Mouse (Mus musculus) neural tube, embryonic 15.5 days (tissue): ENCODE measurements around the gene Plxna1. TPM values are rescaled to one million over a fixed set of nuclear protein-coding genes. Genes with fewer than 3 reads are reported as not detected.
A peak's percentile ranks its signal among the peaks of the same experiment; 100 is the strongest.

Experiments used
- ATAC-seq: fragments of 200-750 bp; cut with Nextera tagmentation; 2 replicates; pipeline ENCODE4 v1.8.0; 2017; ENCODE audit warnings: mild to moderate bottlenecking, moderate TSS enrichment, moderate library complexity; ENCODE audit not compliant: low FRiP score
- H3K27ac ChIP-seq: fragments of 300-500 bp; sonication (generic); replicated peaks from 2 replicates; pipeline ENCODE4 v1.5.1; 2015; ENCODE audit warnings: mild to moderate bottlenecking, inconsistent platforms
- H3K27me3 ChIP-seq: fragments of 300-500 bp; sonication (generic); replicated peaks from 2 replicates; pipeline ENCODE4 v1.6.1; 2015; ENCODE audit warnings: inconsistent platforms
- H3K36me3 ChIP-seq: fragments of 300-500 bp; sonication (generic); 2 replicates; pipeline ENCODE4 v1.6.1; 2015; ENCODE audit warnings: inconsistent platforms
- H3K4me1 ChIP-seq: fragments of 300-500 bp; sonication (generic); 2 replicates; pipeline ENCODE4 v1.6.1; 2015; ENCODE audit warnings: inconsistent platforms
- H3K4me2 ChIP-seq: fragments of 300-500 bp; sonication (generic); 2 replicates; pipeline ENCODE4 v1.6.1; 2015; ENCODE audit warnings: inconsistent platforms, mild to moderate bottlenecking, moderate library complexity
- H3K4me3 ChIP-seq: fragments of 300-500 bp; sonication (generic); replicated peaks from 2 replicates; pipeline ENCODE4 v1.5.1; 2015; ENCODE audit warnings: mild to moderate bottlenecking, inconsistent platforms
- H3K9ac ChIP-seq: fragments of 300-500 bp; sonication (generic); replicated peaks from 2 replicates; pipeline ENCODE4 v1.6.1; 2015; ENCODE audit warnings: mild to moderate bottlenecking, inconsistent platforms
- H3K9me3 ChIP-seq: fragments of 300-500 bp; sonication (generic); replicated peaks from 2 replicates; pipeline ENCODE4 v1.6.1; 2016; ENCODE audit warnings: inconsistent platforms
- WGBS: fragments of 180-500 bp; shearing (Covaris S2); methylation state at CpG from one replicate; pipeline ENCODE4 v1.1.7; 2015; ENCODE audit warnings: mixed read lengths; 5-methylcytosine and 5-hydroxymethylcytosine counted together
- polyA plus RNA-seq: library from polyadenylated mRNA; unstranded; fragments of >200 nt; fragmentation: Nextera tagmentation; extraction: Ambion mirVana; gene quantifications from 2 replicates; pipeline ENCODE4 v1.2.1, GENCODE M21; 2015

The Plxna1 gene
- polyA plus RNA-seq, 1 experiment from 2014 or later: 36.4 TPM

DNA sequence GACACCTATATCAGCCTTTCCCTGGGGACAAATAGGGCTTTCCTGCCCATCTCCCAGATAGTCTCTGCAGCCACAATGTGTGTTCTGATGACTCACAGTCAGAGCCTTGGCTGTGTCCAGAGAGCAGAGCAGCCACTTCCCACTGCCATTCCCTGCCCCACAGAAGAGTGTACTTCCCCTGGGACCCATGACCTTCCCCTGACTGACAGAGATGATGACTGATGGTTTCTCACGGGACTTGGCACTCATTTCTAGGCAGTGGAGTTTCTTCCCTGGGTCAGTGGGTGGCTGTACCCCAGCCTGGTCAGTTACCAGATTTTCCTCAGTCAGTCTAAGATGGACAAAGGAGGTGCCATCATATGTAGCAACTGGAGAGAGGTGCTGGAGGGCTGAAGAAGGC is 67.8 kb downstream of the Plxna1 start:
- H3K27ac ChIP-seq: no peak overlapping the region
- ATAC-seq: no peak

DNA sequence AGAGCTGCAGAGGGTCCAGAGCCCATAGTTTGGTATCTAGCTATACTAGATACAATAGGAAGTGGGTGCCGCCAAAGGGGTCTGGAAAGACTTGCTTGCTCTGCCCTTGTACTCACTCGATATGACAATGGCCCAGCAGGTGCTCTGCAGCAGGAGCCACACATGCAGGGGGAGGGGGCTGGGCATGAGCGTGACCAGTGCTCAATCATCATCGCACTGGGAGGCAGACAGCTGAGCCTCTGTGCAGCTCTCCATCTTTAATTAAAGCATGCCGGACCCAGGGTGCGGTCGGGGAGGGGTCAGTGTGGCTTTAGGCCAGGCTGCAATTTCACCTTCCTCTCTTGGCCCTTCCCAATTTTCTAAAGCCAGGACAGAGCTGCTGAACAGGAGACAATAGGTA is 70.9 kb downstream of the Plxna1 start:
- ATAC-seq: no peak
- Histone ChIP-seq H3K27me3 (no peaks in the 10 kb centered on the region), H3K4me2 (no peak overlapping the region), H3K9me3 (no peaks in the 10 kb centered on the region), H3K4me1 (peaks cover 16% of the 10 kb centered on the region), H3K27ac (no peak overlapping the region), H3K4me3 (no peak overlapping the region), H3K36me3 (no peaks in the 10 kb centered on the region), H3K9ac (no peak overlapping the region)
- 16% methylated on average over 7 of the region's 7 CpGs for WGBS

More for the DNA sequence above, 67.8 kb downstream of the Plxna1 start:
- no peaks in the 10 kb centered on the region for H3K9me3 ChIP-seq
- no peaks in the 10 kb centered on the region for H3K36me3 ChIP-seq
- no peak overlapping the region for H3K4me2 ChIP-seq
- no peak overlapping the region for H3K9ac ChIP-seq
- no peaks in the 10 kb centered on the region for H3K27me3 ChIP-seq
- 59% methylated on average over 1 of the region's 1 CpGs for WGBS
- H3K4me3 ChIP-seq: no peak overlapping the region
- peaks cover 10% of the 10 kb centered on the region; the same call in 1 of the 2 replicates for H3K4me1 ChIP-seq

DNA sequence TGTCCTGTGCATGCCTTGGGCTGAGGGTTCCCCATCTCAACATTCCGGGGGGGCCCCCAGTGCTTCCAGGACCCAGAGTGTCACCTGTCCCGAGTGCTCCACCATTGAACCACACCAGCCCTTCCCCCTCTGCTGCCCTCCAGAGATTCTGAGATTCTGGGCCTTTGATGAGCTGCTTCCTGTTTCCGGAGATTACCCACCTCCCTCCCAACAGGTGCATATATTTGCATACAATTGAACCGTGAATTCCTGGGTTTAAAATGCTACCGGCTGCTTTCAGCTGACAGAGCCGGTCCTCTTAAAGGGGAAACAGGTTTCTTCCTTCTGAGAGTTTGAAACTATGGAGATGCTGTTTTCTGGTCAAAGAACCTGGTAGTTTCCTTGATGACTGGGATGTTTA is 74.3 kb downstream of the Plxna1 start:
- H3K27me3 ChIP-seq: no peaks in the 10 kb centered on the region
- no peak overlapping the region for H3K27ac ChIP-seq
- H3K4me2 ChIP-seq: no peak overlapping the region
- H3K36me3 ChIP-seq: no peaks in the 10 kb centered on the region
- H3K4me3 ChIP-seq: no peak overlapping the region
- H3K9ac ChIP-seq: no peak overlapping the region
- WGBS: 25% methylated on average over 6 of the region's 6 CpGs
- no peaks in the 10 kb centered on the region for H3K9me3 ChIP-seq
- no peak for ATAC-seq
- H3K4me1 ChIP-seq: peaks cover 18% of the 10 kb centered on the region

DNA sequence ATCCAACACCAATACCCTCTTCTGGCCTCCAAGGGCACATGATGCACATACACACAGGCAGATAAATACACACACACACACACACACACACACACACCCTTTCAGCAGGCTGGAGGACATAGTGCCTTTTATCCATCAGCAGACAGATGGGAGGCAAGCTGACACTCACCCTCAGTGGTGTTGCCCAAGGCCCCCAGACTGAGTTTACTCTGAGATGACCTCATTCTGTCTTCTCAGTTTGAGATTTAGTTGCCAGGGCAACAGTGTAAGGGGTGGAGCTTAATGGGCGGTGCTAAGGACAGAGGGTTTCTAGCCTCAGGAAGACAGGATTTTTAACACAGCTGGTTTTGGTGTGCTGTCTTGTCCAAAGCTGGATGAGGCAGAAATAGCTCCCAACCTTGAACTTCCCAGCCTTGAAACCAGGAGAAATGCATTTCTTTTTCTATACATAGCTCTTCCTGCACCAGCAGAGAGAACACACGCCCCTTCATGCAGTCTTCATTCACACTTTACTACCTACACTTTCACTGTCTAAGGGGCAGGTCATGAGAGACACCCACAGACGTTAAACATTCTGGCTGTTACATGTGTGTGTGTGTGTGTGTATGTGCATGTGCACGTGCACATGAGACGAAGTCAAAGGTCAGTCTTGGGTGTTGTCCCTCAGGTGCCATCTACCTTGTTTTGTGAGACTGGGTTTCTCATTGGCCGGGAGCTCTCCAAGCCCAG is 75.6 kb downstream of the Plxna1 start:
- Histone ChIP-seq H3K4me1 (peaks cover 21% of the 10 kb centered on the region), H3K27ac (no peak overlapping the region), H3K4me3 (no peak overlapping the region), H3K4me2 (no peak overlapping the region), H3K9me3 (no peaks in the 10 kb centered on the region), H3K9ac (no peak overlapping the region), H3K27me3 (no peaks in the 10 kb centered on the region), H3K36me3 (no peaks in the 10 kb centered on the region)
- 58% methylated on average over 6 of the region's 6 CpGs for WGBS
- ATAC-seq: peak; percentile 62; the same call in 1 of the 2 replicates

DNA sequence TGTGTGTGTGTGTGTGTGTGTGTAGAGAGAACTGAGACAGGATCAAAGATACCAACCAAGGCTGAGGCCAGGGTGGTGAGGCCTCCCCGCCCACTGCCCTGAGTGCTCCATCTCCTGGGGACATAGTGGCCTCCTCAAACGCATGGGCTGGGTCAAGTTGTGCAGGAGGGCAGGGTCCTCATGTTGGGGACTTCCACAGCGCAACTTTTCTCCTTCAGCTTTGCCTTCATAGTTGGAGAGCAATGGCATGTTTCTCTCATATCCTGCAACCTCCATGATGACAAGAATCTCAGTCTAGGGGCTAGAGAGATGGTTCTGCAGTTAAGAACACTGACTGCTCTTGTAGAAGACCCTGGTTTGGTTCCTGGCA is 76.1 kb downstream of the Plxna1 start:
- no peaks in the 10 kb centered on the region for H3K27me3 ChIP-seq
- WGBS: 71% methylated on average over 3 of the region's 3 CpGs
- H3K4me3 ChIP-seq: no peak overlapping the region
- no peaks in the 10 kb centered on the region for H3K36me3 ChIP-seq
- no peak overlapping the region for H3K27ac ChIP-seq
- H3K9ac ChIP-seq: no peak overlapping the region
- peaks cover 21% of the 10 kb centered on the region for H3K4me1 ChIP-seq
- no peaks in the 10 kb centered on the region for H3K9me3 ChIP-seq
- no peak overlapping the region for H3K4me2 ChIP-seq
- ATAC-seq: no peak

DNA sequence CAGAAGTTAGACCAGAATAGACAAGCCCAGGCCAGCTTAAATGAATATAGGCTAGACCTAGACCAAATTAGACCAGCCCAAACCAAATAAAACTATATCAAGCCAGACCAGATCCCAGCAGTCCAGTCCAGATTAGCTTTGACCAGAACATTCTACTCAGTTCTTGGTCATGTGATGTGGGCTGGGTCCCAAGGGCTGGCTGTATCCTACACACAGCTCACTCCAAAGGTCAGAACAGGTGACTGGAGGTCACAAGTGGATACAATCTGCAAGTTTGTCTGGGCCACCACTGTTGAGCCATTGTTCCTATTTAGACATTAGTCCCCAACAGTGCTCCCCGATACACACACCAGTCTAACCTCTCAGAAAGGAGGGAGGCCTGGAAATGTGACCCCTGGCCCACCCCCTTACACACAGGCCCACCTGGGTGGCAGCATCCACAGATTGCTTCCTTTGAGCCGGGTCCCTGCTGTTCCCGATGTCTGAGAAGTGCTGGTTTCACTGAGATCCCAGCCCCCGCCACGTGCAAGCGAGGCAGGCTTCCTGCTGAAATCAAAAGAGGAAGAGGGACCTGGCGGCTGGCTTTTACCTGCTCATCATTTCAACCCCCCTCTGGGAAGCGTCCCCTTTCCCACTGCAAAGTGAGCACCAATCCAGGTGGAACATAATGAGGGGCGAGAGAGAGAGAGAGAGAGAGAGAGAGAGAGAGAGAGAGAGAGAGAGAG is 76.7 kb downstream of the Plxna1 start:
- Histone ChIP-seq H3K27ac (no peak overlapping the region), H3K9me3 (no peaks in the 10 kb centered on the region), H3K4me2 (no peak overlapping the region), H3K27me3 (peaks cover 2% of the 10 kb centered on the region; the same call in 1 of the 2 replicates), H3K36me3 (no peaks in the 10 kb centered on the region), H3K9ac (no peak overlapping the region), H3K4me1 (peaks cover 19% of the 10 kb centered on the region), H3K4me3 (no peak overlapping the region)
- no peak for ATAC-seq
- 51% methylated on average over 9 of the region's 9 CpGs for WGBS

DNA sequence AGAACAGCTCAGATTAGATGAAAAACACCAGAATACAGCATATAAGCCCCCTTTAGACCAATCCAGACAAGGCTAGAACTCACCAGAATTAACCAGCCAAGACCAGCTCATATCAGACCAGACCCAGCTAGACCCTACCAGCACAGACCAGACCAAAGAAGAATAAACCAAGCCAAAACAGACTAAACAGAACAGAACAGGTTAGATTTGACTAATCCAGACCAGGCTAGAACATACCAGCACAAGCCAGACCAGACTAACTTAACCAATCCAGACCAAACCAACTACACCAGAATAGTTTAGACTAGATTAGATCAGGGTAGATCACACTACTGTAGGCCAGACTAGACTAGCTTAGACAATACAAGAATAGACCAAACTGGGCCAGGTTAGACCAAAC is 77.3 kb downstream of the Plxna1 start:
- Histone ChIP-seq H3K9ac (no peak overlapping the region), H3K36me3 (no peaks in the 10 kb centered on the region), H3K4me3 (no peak overlapping the region), H3K9me3 (no peaks in the 10 kb centered on the region), H3K27ac (no peak overlapping the region), H3K4me1 (peaks cover 19% of the 10 kb centered on the region), H3K27me3 (peaks cover 5% of the 10 kb centered on the region; the same call in 1 of the 2 replicates), H3K4me2 (no peak overlapping the region)
- ATAC-seq: no peak

DNA sequence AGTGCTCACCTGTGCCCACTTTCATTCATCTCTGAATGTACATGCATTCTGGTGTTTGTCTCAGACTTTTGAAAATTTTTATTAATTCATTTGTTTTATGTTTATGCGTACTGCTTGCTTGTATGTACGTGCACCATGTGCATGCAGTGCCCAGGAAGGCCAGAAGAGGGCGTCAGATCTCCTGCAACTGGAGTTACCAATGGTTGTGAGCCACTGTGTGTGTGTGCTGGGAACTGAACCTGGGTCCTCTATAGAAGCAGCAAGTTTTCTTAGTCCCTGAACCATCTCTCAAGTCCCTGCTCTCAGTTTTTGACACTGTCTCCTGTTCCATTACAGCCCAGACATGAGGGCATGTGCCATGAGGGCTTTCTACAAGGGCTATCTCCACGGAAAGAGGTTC is 79.3 kb downstream of the Plxna1 start:
- Histone ChIP-seq H3K27me3 (peaks cover 5% of the 10 kb centered on the region; the same call in 1 of the 2 replicates), H3K4me1 (peaks cover 19% of the 10 kb centered on the region), H3K9me3 (no peaks in the 10 kb centered on the region), H3K36me3 (no peaks in the 10 kb centered on the region), H3K4me2 (no peak overlapping the region), H3K4me3 (no peak overlapping the region), H3K9ac (no peak overlapping the region), H3K27ac (no peak overlapping the region)
- no peak for ATAC-seq
- 98% methylated on average over 4 of the region's 4 CpGs for WGBS

DNA sequence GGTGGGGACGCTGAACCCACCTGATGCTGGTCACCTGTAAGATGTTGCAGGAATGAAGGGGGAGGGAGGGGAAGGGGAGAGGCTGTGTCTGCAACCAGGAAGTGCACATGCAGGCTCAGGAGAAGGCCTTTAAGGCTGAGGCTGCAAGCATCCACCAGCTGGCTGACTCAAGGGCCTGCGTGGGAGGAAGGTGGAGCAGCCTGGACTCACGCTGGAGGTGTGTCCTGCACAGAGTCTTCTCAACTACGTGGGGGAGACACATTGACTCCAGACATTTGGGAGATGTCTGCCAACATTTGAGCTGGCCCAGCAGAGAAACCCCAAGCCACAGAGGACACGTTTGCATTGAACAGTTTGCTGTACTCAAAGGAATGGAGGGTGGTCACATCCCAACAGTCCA is 79.8 kb downstream of the Plxna1 start:
- no peak overlapping the region for H3K9ac ChIP-seq
- H3K36me3 ChIP-seq: no peaks in the 10 kb centered on the region
- WGBS: 59% methylated on average over 5 of the region's 5 CpGs
- no peak for ATAC-seq
- peaks cover 5% of the 10 kb centered on the region; the same call in 1 of the 2 replicates for H3K27me3 ChIP-seq
- no peaks in the 10 kb centered on the region for H3K9me3 ChIP-seq
- peaks cover 19% of the 10 kb centered on the region for H3K4me1 ChIP-seq
- no peak overlapping the region for H3K4me2 ChIP-seq
- H3K27ac ChIP-seq: no peak overlapping the region
- no peak overlapping the region for H3K4me3 ChIP-seq

DNA sequence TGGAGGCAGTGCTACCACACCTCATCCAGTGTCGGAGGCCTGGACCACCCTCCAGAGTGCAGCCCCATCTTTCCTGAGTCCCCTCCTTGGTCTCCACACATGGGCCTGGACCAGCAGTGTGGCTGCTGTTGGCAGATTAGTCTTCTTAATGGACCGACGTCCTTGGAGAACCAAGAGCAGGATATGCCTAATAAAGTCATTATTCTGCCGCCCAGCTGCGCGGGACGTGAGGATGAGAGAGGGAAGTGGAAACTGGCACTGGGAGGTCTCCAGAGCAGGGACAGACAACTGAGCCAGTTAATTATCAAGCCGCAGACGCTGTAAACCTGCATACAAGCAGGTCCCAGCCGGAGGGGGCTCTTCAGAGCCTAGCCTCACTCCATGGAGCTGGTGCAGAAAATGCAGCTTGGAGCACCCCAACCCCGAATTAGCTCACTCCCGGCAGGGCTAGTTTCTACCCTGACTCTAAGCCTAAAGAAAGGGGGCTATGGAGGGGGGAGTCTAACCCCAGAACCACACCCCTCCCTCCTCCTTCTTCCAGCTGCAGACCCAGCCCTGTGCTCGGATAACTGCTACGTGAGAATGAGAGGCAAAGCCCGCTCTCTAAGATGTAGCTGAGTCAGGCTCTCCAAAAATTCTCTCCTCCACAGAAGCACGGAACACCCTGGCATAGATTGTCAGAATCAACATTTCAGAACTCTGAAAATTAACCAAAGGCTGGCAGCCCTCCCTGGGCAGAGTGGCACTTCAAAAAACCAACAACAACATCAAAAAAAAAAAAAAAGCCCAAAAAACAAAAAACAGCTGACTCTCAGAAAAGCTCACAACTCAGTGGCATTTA is 80.7 kb downstream of the Plxna1 start:
- H3K4me3 ChIP-seq: no peak overlapping the region
- peak; percentile 55 for ATAC-seq
- peaks cover 5% of the 10 kb centered on the region; the same call in 1 of the 2 replicates for H3K27me3 ChIP-seq
- H3K9me3 ChIP-seq: no peaks in the 10 kb centered on the region
- no peaks in the 10 kb centered on the region for H3K36me3 ChIP-seq
- H3K4me2 ChIP-seq: peak overlapping the region; percentile 28
- no peak overlapping the region for H3K27ac ChIP-seq
- peaks cover 15% of the 10 kb centered on the region for H3K4me1 ChIP-seq
- WGBS: 7% methylated on average over 16 of the region's 16 CpGs
- peak overlapping the region; percentile 11; the same call in 1 of the 2 replicates for H3K9ac ChIP-seq

DNA sequence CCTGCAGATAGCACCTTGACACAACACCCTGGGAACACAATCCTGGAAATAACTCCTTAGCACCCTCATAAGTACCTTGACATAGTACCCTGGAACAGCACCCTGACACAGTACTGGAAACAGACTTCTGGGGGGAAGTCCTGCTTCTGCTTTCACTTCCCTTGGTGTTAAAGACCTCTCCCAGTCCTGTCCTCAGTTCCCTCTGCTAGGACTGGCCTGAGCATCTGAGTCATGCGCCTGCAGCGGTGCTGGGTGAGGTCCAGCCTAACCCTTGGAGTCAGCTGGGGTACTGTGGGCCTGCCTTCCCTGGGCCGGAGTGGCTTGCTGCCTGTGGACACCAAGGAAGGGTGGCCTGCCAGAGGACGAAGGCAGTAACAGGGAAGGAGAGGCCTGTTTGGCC is 81.9 kb downstream of the Plxna1 start:
- 88% methylated on average over 4 of the region's 4 CpGs for WGBS
- ATAC-seq: no peak
- no peak overlapping the region for H3K4me2 ChIP-seq
- H3K27me3 ChIP-seq: peaks cover 5% of the 10 kb centered on the region; the same call in 1 of the 2 replicates
- no peak overlapping the region for H3K9ac ChIP-seq
- H3K4me1 ChIP-seq: peaks cover 11% of the 10 kb centered on the region
- no peaks in the 10 kb centered on the region for H3K36me3 ChIP-seq
- H3K4me3 ChIP-seq: no peak overlapping the region
- no peak overlapping the region for H3K27ac ChIP-seq
- H3K9me3 ChIP-seq: no peaks in the 10 kb centered on the region
